Mouse (Mus musculus) cerebellum, adult 9-11 months (tissue): ENCODE data around the gene Atxn3.
A peak's percentile ranks its signal among the peaks of the same experiment; 100 is the strongest.
"Not testable (repeated sequence)": the region's sequence is repeated elsewhere in the genome, so short reads cannot be mapped to it uniquely, and the experiment has no call there.

Source experiments
- DNase-seq: peaks from one replicate; pipeline ENCODE4 v3.0.0; 2022

Gene Atxn3

DNA sequence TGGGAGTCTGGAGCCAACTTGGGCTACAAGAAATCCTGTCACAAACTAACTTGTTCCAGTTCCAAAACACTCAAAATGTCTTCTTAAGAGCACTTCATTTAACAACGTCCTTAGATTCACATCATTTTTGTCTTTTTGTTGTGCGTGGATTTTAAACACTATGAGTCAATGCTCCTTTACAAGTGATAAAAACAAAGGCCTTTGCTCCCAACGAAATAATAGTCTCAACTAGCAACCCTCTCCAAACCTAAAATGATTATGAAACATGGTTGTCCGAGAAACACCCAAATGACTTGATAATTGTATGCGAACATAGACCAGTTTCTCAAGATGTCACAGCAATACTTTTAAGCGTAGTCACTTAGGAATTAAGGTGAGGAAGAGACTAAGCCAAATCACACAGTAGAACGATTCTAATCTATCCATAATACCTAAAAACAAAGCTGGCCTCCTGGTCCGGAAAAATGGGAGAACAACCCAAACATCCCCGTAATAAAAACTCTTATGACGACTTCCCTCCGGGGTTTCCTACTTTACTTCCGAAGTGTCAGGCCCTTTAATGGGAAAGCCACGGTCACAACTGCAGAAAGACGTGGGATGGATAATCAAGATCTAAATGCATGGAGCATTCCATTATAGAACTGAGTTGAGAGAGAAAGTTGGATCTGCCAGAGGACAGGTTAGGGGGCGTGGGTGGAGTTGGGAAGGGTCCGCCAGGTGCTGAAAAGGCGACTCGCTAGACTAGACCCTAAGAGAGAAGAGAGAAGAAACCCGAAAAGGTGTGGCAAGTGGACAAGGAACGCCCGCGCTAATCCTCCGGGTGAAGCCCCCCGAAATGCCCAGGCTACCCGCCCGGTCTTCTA is 736 bp downstream of the Atxn3 start:
- no peak for DNase-seq

- DNase-seq, result not testable (repeated sequence)
These were observed 2.2 kb downstream of the Atxn3 start for GRCm38 (mm10) chr12:101955821-101956220.

DNA sequence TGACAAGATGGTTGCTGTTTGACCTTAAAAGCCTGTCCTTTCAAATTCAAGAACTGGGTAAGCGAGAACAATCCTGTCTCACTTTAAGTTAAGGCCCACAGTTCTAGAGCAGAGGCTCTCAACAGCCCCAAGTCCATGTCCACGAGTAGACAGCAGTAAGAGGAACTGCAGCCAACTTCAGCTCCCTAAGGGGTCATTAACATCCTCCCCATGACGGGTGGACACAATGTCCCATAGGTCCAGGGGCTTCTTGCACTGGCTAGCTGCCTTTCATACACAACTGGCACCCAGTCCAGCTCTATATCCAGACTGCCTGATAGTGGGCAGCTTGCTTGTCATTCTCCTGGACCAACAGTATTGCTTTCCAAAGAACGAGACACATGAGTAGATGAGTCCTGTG is 9.2 kb downstream of the Atxn3 start:
- DNase-seq, result no peak

DNA sequence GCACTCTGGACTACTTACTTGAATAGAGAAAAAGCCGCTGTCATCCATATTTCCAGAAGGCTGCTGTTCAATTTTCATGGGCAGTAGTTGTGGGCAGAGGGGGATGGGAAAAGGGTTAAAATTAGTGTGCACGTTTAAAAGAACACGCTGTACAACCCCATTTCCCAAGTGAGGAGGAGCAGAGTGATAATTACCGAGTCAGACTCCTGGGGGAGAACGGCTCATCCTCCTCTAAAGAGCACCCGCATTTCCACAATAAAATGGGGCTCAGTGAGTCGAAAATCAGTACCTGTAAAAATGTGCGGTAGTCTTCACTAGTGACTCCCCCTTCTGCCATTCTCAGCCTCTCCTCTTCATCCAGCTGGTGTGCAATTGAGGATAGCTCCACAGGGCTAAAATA is 10.1 kb downstream of the Atxn3 start:
- DNase-seq, result no peak

DNA sequence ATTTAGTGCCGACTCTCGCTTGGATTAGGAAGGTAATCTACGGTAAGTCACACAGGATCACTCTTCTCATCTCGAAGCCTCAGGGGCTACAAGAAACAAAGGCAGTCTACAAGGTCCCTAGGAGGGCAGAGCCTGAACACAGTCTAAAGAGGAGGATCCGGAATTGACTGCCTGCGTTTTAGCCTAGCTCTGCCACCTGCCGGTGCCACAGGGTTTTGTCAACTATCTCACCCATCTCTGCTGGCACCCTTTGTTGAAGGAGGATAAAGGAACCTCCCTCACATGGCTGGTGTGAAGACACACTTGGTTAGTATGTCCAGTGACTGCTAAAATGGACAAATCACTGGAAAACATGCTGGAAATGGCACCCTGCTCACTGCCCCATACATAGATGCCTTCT is 20.5 kb downstream of the Atxn3 start:
- no peak for DNase-seq

DNA sequence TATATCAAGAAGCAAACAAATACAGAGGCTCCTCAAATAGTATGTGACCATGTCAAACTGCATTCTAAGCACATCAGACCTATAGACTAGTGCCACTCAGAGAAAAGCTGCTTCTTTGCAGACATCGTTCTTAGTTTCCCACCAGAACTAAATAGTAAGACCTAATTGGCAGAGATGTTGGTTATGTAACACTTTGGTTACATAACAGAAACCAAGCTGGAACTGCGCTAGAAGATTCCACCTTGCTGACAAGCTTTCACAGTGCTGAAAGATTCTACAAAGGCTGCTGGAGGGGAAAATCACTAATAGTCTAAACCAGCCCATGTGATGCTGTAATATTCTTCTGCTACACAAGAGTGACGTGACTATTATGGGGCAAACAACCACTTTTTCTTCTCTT is 22.8 kb downstream of the Atxn3 start:
- DNase-seq, result no peak

- no peak for DNase-seq
These were observed 29.6 kb downstream of the Atxn3 start for GRCm38 (mm10) chr12:101928423-101928822.

DNA sequence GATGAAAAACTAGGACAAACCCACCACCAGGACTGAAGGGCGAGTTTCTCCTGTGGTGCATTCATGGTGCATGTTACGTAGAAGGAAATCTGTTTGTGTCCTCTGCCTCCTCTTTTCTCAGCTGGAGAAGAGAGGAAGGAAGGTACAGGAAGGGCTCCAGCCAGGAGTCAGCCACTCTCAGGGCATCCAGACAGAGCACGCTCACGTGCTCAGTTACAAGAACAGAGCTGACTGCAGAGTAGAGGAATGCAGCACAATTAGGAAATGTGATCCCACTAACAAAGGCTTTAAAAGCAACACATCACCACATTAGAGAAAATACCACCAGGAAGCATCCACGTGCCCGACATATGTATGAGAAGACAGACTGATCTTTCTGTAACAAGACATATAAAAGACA is 35.7 kb downstream of the Atxn3 start:
- no peak for DNase-seq

DNA sequence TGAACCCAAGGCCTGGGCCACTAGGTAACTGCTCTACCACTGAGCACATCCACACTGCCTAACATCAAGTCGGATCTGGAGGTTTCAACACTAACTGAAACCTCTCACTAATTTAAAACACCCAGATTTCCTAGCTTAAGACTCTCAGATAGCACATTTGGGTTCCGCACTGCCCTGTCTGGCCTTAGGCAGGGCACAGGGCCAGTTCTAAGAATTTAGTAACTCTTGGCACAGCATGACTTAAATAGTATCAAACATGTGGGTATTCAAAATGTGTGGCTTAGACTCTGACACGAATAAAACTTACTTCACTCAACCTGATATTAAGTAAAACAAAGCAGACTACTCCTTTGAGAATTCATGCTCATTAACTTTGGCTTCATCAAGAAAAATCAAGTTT is 38.2 kb downstream of the Atxn3 start:
- DNase-seq, result no peak

DNA sequence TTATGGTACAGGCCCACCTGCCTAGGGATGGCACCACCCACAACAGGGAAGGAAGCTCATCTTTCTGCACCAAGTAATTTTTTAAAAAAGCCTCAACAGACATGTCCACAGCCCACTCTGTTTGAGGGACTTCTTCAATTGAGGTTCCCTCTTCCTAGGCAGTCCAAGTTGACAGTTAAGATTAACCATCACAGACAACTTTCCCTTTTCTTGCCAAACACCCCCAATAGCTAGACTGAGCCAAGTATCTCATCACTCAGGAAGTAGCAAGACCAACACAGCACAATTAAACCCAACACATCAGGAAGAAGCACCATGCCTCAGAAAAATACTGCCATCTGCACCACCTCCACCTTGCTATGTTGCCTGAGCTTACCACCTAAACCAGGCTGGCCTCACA is 40.9 kb downstream of the Atxn3 start:
- no peak for DNase-seq

DNA sequence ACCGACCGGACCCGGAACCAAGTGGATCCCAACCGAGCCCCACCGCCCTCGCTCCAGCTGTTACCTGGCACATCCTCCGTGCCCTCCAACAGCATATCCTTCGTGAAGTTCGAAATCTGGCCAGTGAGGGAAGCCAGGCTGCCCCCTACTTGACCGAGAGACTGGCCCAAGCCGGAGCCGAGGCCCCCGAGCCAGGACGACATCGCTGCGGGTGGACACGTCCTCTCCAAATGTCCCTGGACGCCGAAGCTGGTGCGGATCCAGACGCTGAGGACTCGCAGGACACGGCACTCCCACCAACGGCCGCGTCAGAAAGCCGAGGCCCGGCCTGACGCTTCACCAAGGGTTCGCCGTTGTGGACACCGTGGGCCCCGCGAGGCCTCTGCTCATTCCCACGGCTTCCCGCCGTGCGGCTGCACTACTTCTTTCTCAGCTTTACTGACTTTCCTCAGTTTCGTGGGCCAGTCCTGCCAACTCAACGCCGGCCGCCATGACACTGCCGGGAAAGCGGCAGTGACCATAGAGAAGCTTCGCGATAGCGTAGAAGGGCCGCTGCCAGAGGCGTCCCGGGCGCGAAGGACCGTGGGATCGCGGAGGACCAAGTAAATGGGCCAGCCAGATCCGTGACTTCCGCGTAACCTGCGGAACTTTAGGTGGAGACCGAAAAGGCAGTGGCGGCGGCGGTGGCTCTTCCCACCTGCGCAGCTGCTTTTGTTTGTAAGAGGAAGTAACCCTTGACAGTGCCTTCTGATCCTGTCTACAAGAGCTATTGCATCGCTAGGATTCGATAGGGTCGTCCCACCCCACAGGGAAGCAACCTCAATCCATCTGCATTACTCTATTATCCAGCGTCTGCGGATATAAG is 45.2 kb downstream of the Atxn3 start, which contains the start of gene Trip11:
Trip11 (minus strand) TSS at position 642 of the 865 bp plus-strand sequence.
- DNase-seq, result peak; percentile 90

DNA sequence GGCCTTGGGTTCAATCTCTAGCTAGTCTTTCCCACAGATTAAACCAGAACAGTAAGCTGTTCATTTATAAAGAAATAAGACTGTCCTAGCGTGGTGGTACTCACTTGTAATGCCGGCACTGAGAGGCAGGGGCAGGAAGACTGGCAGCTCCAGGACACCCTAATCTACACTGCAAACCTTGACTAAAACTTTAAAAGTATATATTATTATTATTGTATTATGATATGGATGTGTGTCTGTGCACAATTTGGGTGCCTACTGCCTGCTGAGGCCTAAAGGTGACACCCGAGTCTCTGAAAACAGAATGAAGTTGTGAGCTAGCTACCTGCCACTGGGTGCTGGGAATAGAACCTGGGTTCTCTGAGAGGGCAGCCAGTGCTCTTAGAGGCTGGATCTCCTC is 46.7 kb downstream of the Atxn3 start:
- DNase-seq, result no peak

- DNase-seq, result no peak
These were observed 47.7 kb downstream of the Atxn3 start for GRCm38 (mm10) chr12:101910360-101910759.

- no peak for DNase-seq
These were observed 52.2 kb downstream of the Atxn3 start for GRCm38 (mm10) chr12:101905817-101906216.

GRCm38 (mm10) chr12:101904906-101905305 is 53.1 kb downstream of the Atxn3 start:
- no peak for DNase-seq

- DNase-seq, result no peak
These were observed 53.9 kb downstream of the Atxn3 start for GRCm38 (mm10) chr12:101904170-101904569.

DNA sequence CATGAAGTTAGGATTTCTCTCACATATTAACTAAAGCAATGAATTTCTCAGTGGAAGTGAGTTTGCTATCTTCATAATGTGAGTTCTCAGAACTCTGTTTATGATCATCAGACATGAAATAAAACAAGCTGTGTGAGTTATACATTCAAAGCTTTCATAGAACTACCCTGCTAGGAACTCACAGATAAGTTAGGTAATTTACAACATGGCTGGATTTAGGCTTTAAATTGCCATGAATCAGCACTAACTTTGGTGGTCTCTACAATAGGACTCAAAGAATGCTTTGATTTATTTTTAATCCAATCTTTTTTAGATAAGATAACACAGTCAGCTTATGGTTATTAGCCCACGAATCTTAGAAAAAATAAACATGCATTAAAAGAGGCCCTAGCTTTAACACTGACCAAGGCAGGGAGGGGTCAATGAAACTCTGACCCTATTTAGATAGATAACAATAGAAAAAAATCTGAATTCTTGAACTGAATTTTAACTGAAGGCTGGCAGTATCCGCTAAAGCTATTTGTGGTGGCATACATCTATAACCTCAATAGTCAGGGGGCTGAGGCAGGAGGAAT is 58.3 kb downstream of the Atxn3 start:
- no peak for DNase-seq

DNA sequence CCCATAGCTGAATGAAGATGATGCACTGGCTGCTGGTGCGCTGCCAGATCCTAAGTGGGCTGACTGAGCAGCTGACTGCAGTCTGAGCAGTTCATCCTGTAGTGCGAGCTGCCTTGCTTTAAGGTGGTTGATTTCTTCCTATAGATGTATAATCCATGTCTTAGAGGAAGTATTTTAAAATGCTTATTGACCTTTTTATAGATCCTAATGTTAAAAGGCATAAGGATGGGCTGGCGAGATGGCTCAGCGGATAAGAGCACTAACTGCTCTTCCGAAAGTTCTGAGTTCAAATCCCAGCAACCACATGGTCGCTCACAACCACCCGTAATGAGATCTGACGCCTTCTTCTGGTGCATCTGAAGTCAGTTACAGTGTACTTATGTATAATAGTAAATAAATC is 59.1 kb downstream of the Atxn3 start:
- DNase-seq, result no peak

DNA sequence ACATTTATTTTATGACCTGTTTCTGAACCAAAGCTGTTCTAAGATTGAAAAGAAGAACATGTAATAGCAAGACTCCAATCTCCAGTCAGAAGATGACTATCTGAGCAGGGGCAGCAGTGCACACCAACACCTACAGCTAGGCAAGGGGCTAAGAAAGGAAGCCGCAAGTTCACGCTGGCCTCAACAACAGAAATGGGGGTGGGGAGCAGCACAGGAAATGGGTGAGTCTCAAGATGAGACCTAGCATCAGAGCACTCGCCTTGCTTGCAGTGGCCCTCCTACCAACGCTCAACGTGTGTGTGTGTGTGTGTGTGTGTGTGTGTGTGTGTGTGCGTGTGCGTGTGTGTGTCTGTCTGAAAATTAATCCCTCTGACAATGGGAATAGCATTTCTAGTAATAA is 60.9 kb downstream of the Atxn3 start:
- DNase-seq, result no peak

- no peak for DNase-seq
These were observed 64.8 kb downstream of the Atxn3 start for GRCm38 (mm10) chr12:101893296-101893695.

- DNase-seq, result no peak
These were observed 65.2 kb downstream of the Atxn3 start for GRCm38 (mm10) chr12:101892832-101893231.

GRCm38 (mm10) chr12:101891066-101891465 is 67.0 kb downstream of the Atxn3 start:
- no peak for DNase-seq

GRCm38 (mm10) chr12:101889351-101889750 is 68.7 kb downstream of the Atxn3 start:
- no peak for DNase-seq

GRCm38 (mm10) chr12:101888312-101888711 is 69.7 kb downstream of the Atxn3 start:
- no peak for DNase-seq
